Mouse (Mus musculus): Measurements from ENCODE around the gene Taar8c. TPM values are rescaled to one million over a fixed set of nuclear protein-coding genes. Genes with fewer than 3 reads are reported as not detected.
"Not testable (repeated sequence)": the region's sequence is repeated elsewhere in the genome, so short reads cannot be mapped to it uniquely, and the experiment has no call there.

The Taar8c gene
- polyA plus RNA-seq, 1 experiment from 2014 or later, result not detected

DNA sequence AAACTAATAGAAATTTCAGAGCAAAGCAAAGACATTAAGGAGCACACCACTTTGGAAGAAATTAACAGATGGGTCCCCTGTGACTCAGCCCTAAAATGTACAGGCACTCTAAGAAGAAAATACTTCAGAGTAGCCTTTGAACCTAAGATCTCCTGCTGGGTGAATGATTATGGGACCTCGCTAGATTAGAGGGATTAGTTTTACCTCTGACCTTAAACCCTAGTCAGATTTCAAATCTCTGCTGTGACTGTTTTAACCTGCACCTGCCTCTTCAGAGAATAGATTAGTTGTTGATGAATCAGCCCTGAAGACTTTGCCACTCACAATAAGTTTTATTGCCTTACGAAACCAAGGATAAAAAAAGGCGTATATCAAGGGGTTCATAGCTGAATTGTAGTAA, 6.5 kb upstream of the Taar8c start:
- no peaks in the 10 kb centered on the region for H3K4me1 ChIP-seq
- WGBS, result 59% methylated on average over 3 of the region's 3 CpGs
- no peak overlapping the region for H3K4me2 ChIP-seq
- H3K9me3 ChIP-seq, result no peaks in the 10 kb centered on the region
- H3K9ac ChIP-seq, result no peak overlapping the region
- H3K27ac ChIP-seq, result no peak overlapping the region
- no peak overlapping the region for H3K4me3 ChIP-seq
- no peaks in the 10 kb centered on the region for H3K27me3 ChIP-seq
- no peak for ATAC-seq (ENCODE audit: insufficient number of reproducible peaks, insufficient read depth, low FRiP score, low TSS enrichment, low read depth)
- H3K36me3 ChIP-seq, result no peaks in the 10 kb centered on the region

DNA sequence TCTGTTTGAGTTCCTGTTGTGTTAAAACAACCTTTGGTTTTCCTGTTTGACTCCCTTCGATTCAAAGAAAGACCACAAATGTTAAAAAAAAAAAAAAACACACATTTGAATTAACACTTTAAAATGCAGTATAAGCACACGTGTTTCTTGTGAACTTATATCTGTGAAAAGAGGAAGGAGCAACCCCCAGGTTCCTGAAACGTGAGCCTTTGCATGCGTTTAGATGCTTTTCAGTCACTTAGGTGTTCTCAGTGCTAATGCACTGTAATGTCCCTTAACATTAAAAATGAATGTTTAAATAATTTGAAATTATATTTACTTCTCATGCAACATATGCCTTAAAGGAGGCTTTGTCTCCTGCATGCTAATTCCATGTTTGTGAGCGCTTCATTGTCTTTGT, 6.0 kb upstream of the Taar8c start:
- H3K9me3 ChIP-seq, result no peaks in the 10 kb centered on the region
- H3K9ac ChIP-seq, result no peak overlapping the region
- 53% methylated on average over 5 of the region's 5 CpGs for WGBS
- no peak overlapping the region for H3K4me3 ChIP-seq
- H3K36me3 ChIP-seq, result no peaks in the 10 kb centered on the region
- H3K27ac ChIP-seq, result no peak overlapping the region
- H3K27me3 ChIP-seq, result no peaks in the 10 kb centered on the region
- H3K4me2 ChIP-seq, result no peak overlapping the region
- ATAC-seq (ENCODE audit: insufficient number of reproducible peaks, insufficient read depth, low FRiP score, low TSS enrichment, low read depth), result no peak
- H3K4me1 ChIP-seq, result no peaks in the 10 kb centered on the region

DNA sequence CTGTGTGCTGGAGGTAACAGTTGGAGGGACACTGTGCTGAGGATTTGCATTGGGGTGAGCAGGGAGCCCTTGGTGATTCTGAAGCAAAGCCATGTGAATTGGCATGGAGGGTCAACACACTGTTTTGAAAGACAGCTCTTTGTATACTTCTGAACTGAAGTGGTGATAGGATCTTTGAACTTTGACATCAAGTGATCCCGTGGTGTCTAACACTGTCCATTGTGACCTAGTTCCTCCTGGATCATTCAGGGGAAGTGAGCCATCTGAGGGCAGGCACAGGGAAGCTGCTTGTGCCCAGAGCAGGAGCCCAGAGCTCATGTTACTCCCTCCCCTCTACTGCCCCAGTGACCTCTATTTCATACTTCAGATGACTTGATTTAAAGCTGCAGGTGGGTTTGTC, 1.6 kb upstream of the Taar8c start:
- H3K36me3 ChIP-seq; H3K9ac ChIP-seq; H3K4me2 ChIP-seq; H3K9me3 ChIP-seq; H3K4me3 ChIP-seq; H3K27me3 ChIP-seq; H3K4me1 ChIP-seq; H3K27ac ChIP-seq; ATAC-seq (ENCODE audit: insufficient number of reproducible peaks, insufficient read depth, low FRiP score, low TSS enrichment, low read depth): not testable (repeated sequence)
- 22% methylated on average over 1 of the region's 1 CpGs for WGBS

DNA sequence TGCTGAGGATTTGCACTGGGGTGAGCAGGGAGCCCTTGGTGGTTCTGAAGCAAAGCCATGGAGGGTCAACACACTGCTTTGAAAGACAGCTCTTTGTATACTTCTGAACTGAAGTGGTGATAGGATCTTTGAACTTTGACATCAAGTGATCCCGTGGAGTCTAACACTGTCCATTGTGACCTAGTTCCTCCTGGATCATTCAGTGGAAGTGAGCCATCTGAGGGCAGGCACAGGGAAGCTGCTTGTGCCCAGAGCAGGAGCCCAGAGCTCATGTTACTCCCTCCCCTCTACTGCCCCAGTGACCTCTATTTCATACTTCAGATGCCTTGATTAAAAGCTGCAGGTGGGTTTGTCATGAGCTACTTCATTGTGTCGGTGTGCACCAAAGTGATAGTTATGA, 4.7 kb downstream of the Taar8c start:
- H3K27me3 ChIP-seq; ATAC-seq (ENCODE audit: insufficient number of reproducible peaks, insufficient read depth, low FRiP score, low TSS enrichment, low read depth); H3K9ac ChIP-seq; H3K4me1 ChIP-seq; H3K36me3 ChIP-seq; H3K27ac ChIP-seq; H3K9me3 ChIP-seq; H3K4me3 ChIP-seq; H3K4me2 ChIP-seq: not testable (repeated sequence)
- WGBS, result 35% methylated on average over 2 of the region's 2 CpGs

DNA sequence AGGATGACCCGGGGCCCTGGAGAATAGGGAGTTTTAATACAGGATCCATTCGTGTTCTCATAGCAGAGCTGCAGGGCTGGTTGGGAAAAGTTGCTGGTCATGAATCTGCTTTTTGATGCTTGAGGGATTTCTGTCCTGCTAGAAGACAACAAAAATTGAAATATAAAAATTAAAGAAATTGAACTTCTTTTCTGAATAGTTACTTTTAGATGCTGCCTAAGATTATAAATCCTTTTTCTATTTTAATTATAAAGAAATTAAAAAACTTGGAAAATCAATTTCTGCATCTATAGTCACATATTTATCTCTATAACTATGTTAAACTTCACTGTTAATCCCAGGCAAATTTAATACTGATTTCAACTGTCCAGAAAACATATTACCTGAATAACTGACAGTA, 9.5 kb downstream of the Taar8c start, which contains the start of gene Taar8b:
Gene Taar8b (minus strand): TSS at position 101 of the 400 bp plus-strand sequence.
- Histone ChIP-seq H3K4me1 (no peaks in the 10 kb centered on the region), H3K4me2 (no peak within 1 kb of the TSS), H3K4me3 (no peak within 1 kb of the TSS), H3K9me3 (no peaks in the 10 kb centered on the region), H3K27me3 (no peaks in the 10 kb centered on the region), H3K36me3 (no peaks in the 10 kb centered on the region), H3K27ac (no peak within 1 kb of the TSS), H3K9ac (no peak within 1 kb of the TSS)
- ATAC-seq (ENCODE audit: insufficient number of reproducible peaks, insufficient read depth, low FRiP score, low TSS enrichment, low read depth), result no peak
- 63% methylated on average over 2 of the region's 2 CpGs for WGBS

DNA sequence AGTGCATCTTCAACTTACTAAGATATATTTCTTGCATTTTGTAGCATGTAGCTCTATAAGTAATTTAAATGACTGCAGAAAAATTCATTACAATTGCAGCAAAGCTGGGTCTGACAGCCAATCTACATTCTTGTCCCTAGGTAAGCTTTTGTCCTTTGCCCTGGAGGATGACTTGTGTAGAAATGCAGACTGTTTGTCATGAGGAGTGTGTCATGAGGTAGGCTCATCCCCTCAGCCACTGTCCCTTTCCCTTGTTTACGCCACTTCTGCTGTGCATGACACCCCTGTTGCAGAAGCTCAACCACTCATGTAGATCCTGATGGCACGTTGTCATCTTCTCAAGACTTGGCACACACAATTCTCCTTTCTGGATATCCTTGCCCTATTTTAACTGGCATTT, 14.5 kb downstream of the Taar8c start:
- Histone ChIP-seq H3K9me3 (no peaks in the 10 kb centered on the region), H3K4me3 (no peak overlapping the region), H3K9ac (no peak overlapping the region), H3K27me3 (no peaks in the 10 kb centered on the region), H3K4me2 (no peak overlapping the region), H3K27ac (no peak overlapping the region), H3K4me1 (no peaks in the 10 kb centered on the region), H3K36me3 (no peaks in the 10 kb centered on the region)
- no peak for ATAC-seq (ENCODE audit: insufficient number of reproducible peaks, insufficient read depth, low FRiP score, low TSS enrichment, low read depth)
- 91% methylated on average over 2 of the region's 2 CpGs for WGBS

DNA sequence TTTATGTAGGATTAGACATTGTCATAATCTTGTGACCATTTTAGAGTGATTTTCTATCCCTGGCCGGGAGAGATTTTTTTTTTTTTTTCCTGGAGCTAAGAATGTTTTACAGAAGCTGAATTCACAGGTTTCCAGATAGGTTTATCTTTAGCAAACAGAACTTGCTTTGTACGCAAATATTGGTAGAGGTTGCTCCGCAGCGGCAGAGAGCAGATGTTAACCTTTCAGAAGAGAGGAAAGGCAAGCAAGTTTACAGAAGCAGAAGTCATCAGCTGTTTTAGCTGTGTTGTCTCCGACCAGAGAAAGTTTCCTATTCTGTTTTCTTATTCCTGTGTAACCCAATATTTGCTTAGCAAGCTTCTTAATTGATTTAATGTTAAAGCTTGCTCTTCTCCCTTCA, 15.2 kb downstream of the Taar8c start:
- Histone ChIP-seq H3K9me3 (no peaks in the 10 kb centered on the region), H3K4me2 (no peak overlapping the region), H3K9ac (no peak overlapping the region), H3K27ac (no peak overlapping the region), H3K27me3 (no peaks in the 10 kb centered on the region), H3K36me3 (no peaks in the 10 kb centered on the region), H3K4me1 (no peaks in the 10 kb centered on the region), H3K4me3 (no peak overlapping the region)
- 73% methylated on average over 5 of the region's 5 CpGs for WGBS
- ATAC-seq (ENCODE audit: insufficient number of reproducible peaks, insufficient read depth, low FRiP score, low TSS enrichment, low read depth), result no peak

DNA sequence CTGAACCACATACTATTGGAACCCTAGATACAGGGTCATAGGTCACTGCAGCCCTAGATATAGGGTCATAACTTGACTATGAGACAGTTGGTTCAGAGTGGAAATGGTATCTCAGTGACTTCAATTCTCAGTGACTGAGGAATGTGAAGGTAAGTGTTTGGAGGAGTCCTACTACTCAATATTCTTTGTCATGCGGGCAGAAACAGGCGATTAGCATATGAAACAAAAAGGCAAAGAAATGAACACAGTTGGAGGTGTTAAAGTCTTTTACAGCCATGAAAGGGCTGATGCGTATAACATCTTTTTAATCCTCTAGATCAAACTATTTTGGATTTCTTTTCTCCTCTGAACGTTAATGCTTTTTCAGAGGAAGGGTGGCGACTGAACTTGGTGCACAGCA, 15.8 kb downstream of the Taar8c start:
- WGBS, result 74% methylated on average over 5 of the region's 5 CpGs
- Histone ChIP-seq H3K27ac (no peak overlapping the region), H3K27me3 (no peaks in the 10 kb centered on the region), H3K4me2 (no peak overlapping the region), H3K9me3 (no peaks in the 10 kb centered on the region), H3K9ac (no peak overlapping the region), H3K4me1 (no peaks in the 10 kb centered on the region), H3K4me3 (no peak overlapping the region), H3K36me3 (no peaks in the 10 kb centered on the region)
- no peak for ATAC-seq (ENCODE audit: insufficient number of reproducible peaks, insufficient read depth, low FRiP score, low TSS enrichment, low read depth)

DNA sequence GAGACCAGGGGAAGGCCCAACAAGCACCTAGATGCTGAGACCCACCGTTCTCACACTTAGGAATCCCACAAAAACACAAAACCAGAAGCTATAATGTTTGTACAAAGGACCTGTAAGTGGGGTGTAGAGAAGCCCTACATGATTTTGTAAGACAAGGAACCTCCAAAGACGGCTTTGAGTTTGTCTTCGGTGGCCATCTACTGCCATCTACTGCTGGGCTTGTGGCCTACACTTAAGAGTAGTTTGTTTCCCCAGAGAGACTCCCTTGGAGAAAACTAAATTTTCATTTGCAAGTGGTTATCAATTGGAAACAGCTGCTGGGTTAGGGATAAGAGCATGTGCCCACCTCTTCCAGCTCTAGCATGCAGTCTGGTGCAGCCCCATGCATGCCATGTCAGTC, 21.5 kb downstream of the Taar8c start:
- H3K27me3 ChIP-seq, result no peaks in the 10 kb centered on the region
- no peak overlapping the region for H3K27ac ChIP-seq
- 42% methylated on average over 3 of the region's 3 CpGs for WGBS
- H3K4me2 ChIP-seq, result no peak overlapping the region
- no peaks in the 10 kb centered on the region for H3K36me3 ChIP-seq
- no peaks in the 10 kb centered on the region for H3K9me3 ChIP-seq
- no peaks in the 10 kb centered on the region for H3K4me1 ChIP-seq
- ATAC-seq (ENCODE audit: insufficient number of reproducible peaks, insufficient read depth, low FRiP score, low TSS enrichment, low read depth), result no peak
- H3K4me3 ChIP-seq, result no peak overlapping the region
- no peak overlapping the region for H3K9ac ChIP-seq

DNA sequence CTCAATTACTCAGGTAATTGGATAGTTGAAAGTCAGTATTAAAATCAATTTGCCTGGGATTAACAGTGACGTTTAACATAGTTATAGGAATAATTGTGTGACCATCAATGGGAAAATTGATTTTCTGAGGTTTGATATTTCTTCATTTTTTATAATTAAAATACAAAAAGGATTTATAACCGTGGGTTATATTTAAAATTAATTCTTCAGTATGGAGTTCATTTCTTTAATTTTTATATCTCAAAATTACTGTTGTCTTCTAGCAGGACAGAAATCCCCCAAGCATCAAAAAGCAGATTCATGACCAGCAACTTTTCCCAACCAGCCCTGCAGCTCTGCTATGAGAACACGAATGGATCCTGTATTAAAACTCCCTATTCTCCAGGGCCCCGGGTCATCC, 25.5 kb downstream of the Taar8c start, which contains the start of gene Taar8a:
Gene Taar8a (plus strand): TSS at position 301 of the 400 bp plus-strand sequence.
- H3K27ac ChIP-seq; H3K27me3 ChIP-seq; H3K4me2 ChIP-seq; H3K36me3 ChIP-seq; H3K4me1 ChIP-seq; ATAC-seq (ENCODE audit: insufficient number of reproducible peaks, insufficient read depth, low FRiP score, low TSS enrichment, low read depth); H3K9ac ChIP-seq; H3K9me3 ChIP-seq; H3K4me3 ChIP-seq: not testable (repeated sequence)
- 74% methylated on average over 2 of the region's 4 CpGs for WGBS

DNA sequence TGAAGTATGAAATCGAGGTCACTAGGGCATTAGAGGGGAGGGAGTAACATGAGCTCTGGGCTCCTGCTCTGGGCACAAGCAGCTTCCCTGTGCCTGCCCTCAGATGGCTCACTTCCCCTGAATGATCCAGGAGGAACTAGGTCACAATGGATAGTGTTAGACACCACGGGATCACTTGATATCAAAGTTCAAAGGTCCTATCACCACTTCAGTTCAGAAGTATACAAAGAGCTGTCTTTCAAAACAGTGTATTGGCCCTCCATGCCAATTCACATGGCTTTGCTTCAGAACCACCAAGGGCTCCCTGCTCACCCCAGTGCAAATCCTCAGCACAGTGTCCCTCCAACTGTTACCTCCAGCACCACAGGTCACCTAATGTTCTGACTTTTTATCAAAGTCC, 27.0 kb downstream of the Taar8c start:
- H3K9ac ChIP-seq; H3K36me3 ChIP-seq; H3K27ac ChIP-seq; H3K27me3 ChIP-seq; H3K9me3 ChIP-seq; H3K4me1 ChIP-seq; H3K4me2 ChIP-seq; H3K4me3 ChIP-seq; ATAC-seq (ENCODE audit: insufficient number of reproducible peaks, insufficient read depth, low FRiP score, low TSS enrichment, low read depth): not testable (repeated sequence)
- 19% methylated on average over 2 of the region's 2 CpGs for WGBS

DNA sequence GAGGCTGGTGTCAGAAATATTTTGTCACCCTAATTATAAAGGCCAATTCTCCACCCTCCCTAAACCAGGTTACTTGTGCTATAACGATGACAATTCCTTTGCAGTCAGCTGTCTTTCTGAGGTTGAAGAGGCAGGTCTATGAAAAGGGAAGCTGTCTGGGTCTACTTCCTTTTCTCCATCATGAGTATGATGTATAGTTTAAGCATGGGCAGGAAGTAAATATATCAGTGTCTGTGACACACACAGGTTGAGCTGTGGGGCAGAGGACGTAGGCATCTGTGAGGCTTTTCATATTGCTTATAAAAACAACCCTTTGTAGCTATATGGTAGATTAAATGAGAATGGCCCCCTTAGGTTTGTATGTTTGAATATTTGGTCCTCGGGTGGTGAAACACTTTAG, 42.7 kb downstream of the Taar8c start:
- no peaks in the 10 kb centered on the region for H3K9me3 ChIP-seq
- no peaks in the 10 kb centered on the region for H3K36me3 ChIP-seq
- H3K27me3 ChIP-seq, result no peaks in the 10 kb centered on the region
- H3K4me1 ChIP-seq, result no peaks in the 10 kb centered on the region
- H3K4me3 ChIP-seq, result no peak overlapping the region
- WGBS, result 86% methylated on average over 3 of the region's 3 CpGs
- no peak for ATAC-seq (ENCODE audit: insufficient number of reproducible peaks, insufficient read depth, low FRiP score, low TSS enrichment, low read depth)
- no peak overlapping the region for H3K4me2 ChIP-seq
- no peak overlapping the region for H3K9ac ChIP-seq
- no peak overlapping the region for H3K27ac ChIP-seq

DNA sequence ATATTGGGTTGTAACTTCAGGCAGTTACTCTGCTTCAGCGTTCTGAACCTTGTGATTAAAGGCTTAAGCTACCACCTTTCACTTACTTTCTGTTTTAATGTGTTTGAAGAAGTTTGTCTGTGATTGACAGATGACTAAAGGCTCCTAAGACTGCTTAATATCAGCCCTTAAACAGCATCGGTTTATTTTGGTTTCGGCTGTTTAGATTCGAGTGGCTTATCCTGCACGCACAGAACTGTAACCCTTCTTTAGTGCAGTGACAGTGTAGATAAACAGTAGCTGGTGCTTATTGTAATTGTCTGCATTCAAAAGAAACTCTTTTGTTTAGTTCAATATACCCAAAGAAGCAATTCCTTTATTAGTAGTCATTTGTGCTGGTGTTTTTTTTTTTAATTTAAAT, 49.7 kb downstream of the Taar8c start:
- Histone ChIP-seq H3K4me2 (no peak overlapping the region), H3K4me3 (no peak overlapping the region), H3K27me3 (no peaks in the 10 kb centered on the region), H3K9ac (no peak overlapping the region), H3K27ac (no peak overlapping the region), H3K9me3 (no peaks in the 10 kb centered on the region), H3K36me3 (no peaks in the 10 kb centered on the region), H3K4me1 (no peaks in the 10 kb centered on the region)
- ATAC-seq (ENCODE audit: insufficient number of reproducible peaks, insufficient read depth, low FRiP score, low TSS enrichment, low read depth), result no peak
- 64% methylated on average over 5 of the region's 5 CpGs for WGBS
